Mouse (Mus musculus) neural tube, embryonic 12.5 days (tissue): ENCODE measurements around the gene Casp7. TPM values are rescaled to one million over a fixed set of nuclear protein-coding genes. Genes with fewer than 3 reads are reported as not detected.

ENCODE experiments used
- ATAC-seq: fragments of 200-750 bp; cut with Nextera tagmentation; 2 replicates; pipeline ENCODE4 v1.8.0; 2017; ENCODE audit warnings: low read depth, mild to moderate bottlenecking, moderate TSS enrichment, moderate library complexity; ENCODE audit not compliant: low FRiP score
- H3K27ac ChIP-seq: fragments of 300-500 bp; sonication (generic); 2 replicates; pipeline ENCODE4 v1.5.1; 2016
- H3K27me3 ChIP-seq: fragments of 300-500 bp; sonication (generic); replicated peaks from 2 replicates; pipeline ENCODE4 v1.6.1; 2016; ENCODE audit warnings: mild to moderate bottlenecking
- H3K36me3 ChIP-seq: fragments of 300-500 bp; sonication (generic); 2 replicates; pipeline ENCODE4 v1.6.1; 2016; ENCODE audit warnings: mild to moderate bottlenecking
- H3K4me1 ChIP-seq: fragments of 300-500 bp; sonication (generic); 2 replicates; pipeline ENCODE4 v1.6.1; 2016
- H3K4me2 ChIP-seq: fragments of 300-500 bp; sonication (generic); replicated peaks from 2 replicates; pipeline ENCODE4 v1.6.1; 2016; ENCODE audit warnings: mild to moderate bottlenecking
- H3K4me3 ChIP-seq: fragments of 300-500 bp; sonication (generic); 2 replicates; pipeline ENCODE4 v1.5.1; 2016
- H3K9ac ChIP-seq: fragments of 300-500 bp; sonication (generic); 2 replicates; pipeline ENCODE4 v1.6.1; 2016; ENCODE audit warnings: mild to moderate bottlenecking
- H3K9me3 ChIP-seq: fragments of 300-500 bp; sonication (generic); 2 replicates; pipeline ENCODE4 v1.6.1; 2016; ENCODE audit warnings: mild to moderate bottlenecking
- WGBS: fragments of 180-500 bp; shearing (Covaris S2); methylation state at CpG from one replicate; pipeline ENCODE4 v1.1.7; 2016; 5-methylcytosine and 5-hydroxymethylcytosine counted together
- polyA plus RNA-seq: library from polyadenylated mRNA; unstranded; fragments of >200 nt; fragmentation: Nextera tagmentation; extraction: Ambion mirVana; gene quantifications from 2 replicates; pipeline ENCODE4 v1.2.1, GENCODE M21; 2016

The Casp7 gene
- polyA plus RNA-seq, 1 experiment from 2014 or later: 16.4 TPM

GRCm38 (mm10) chr19:56460241-56460640 lies 63.3 kb downstream of the Casp7 start:
- ATAC-seq: no peak
- no peak overlapping the region for H3K4me2 ChIP-seq
- no peak overlapping the region for H3K4me3 ChIP-seq
- no peaks in the 10 kb centered on the region for H3K36me3 ChIP-seq
- H3K9ac ChIP-seq: no peak overlapping the region
- H3K27me3 ChIP-seq: no peaks in the 10 kb centered on the region
- H3K27ac ChIP-seq: no peak overlapping the region
- 89% methylated on average over 2 of the region's 2 CpGs for WGBS
- H3K4me1 ChIP-seq: no peaks in the 10 kb centered on the region
- no peaks in the 10 kb centered on the region for H3K9me3 ChIP-seq

GRCm38 (mm10) chr19:56461522-56462101 lies 64.7 kb downstream of the Casp7 start, which contains the start of gene Plekhs1:
Plekhs1 (plus strand) TSS chr19:56461640.
- no peak within 1 kb of the TSS for H3K4me3 ChIP-seq
- WGBS: 74% methylated on average over 10 of the region's 10 CpGs
- no peaks in the 10 kb centered on the region for H3K36me3 ChIP-seq
- no peaks in the 10 kb centered on the region for H3K9me3 ChIP-seq
- no peak within 1 kb of the TSS for H3K4me2 ChIP-seq
- no peaks in the 10 kb centered on the region for H3K27me3 ChIP-seq
- no peaks in the 10 kb centered on the region for H3K4me1 ChIP-seq
- no peak for ATAC-seq
- H3K27ac ChIP-seq: no peak within 1 kb of the TSS
- H3K9ac ChIP-seq: no peak within 1 kb of the TSS

- H3K36me3 ChIP-seq: no peaks in the 10 kb centered on the region
- no peak overlapping the region for H3K4me2 ChIP-seq
- no peak overlapping the region for H3K27ac ChIP-seq
- H3K27me3 ChIP-seq: no peaks in the 10 kb centered on the region
- no peak overlapping the region for H3K9ac ChIP-seq
- H3K4me1 ChIP-seq: no peaks in the 10 kb centered on the region
- 75% methylated on average over 4 of the region's 4 CpGs for WGBS
- no peak for ATAC-seq
- no peaks in the 10 kb centered on the region for H3K9me3 ChIP-seq
- no peak overlapping the region for H3K4me3 ChIP-seq
These were observed 65.9 kb downstream of the Casp7 start for GRCm38 (mm10) chr19:56462786-56463185.

- 84% methylated on average over 8 of the region's 8 CpGs for WGBS
- Histone ChIP-seq H3K4me3 (no peak overlapping the region), H3K9ac (no peak overlapping the region), H3K4me2 (no peak overlapping the region), H3K36me3 (no peaks in the 10 kb centered on the region), H3K27ac (no peak overlapping the region), H3K27me3 (no peaks in the 10 kb centered on the region), H3K9me3 (no peaks in the 10 kb centered on the region), H3K4me1 (no peaks in the 10 kb centered on the region)
- ATAC-seq: no peak
These were observed 69.6 kb downstream of the Casp7 start for GRCm38 (mm10) chr19:56466486-56466885.

GRCm38 (mm10) chr19:56470286-56471020 lies 73.5 kb downstream of the Casp7 start:
- H3K36me3 ChIP-seq: no peaks in the 10 kb centered on the region
- H3K27me3 ChIP-seq: no peaks in the 10 kb centered on the region
- H3K9me3 ChIP-seq: no peaks in the 10 kb centered on the region
- no peaks in the 10 kb centered on the region for H3K4me1 ChIP-seq
- no peak for ATAC-seq
- H3K9ac ChIP-seq: no peak overlapping the region
- no peak overlapping the region for H3K27ac ChIP-seq
- no peak overlapping the region for H3K4me3 ChIP-seq
- no peak overlapping the region for H3K4me2 ChIP-seq
- 79% methylated on average over 14 of the region's 14 CpGs for WGBS

- 82% methylated on average over 10 of the region's 10 CpGs for WGBS
- Histone ChIP-seq H3K9ac (no peak overlapping the region), H3K4me3 (no peak overlapping the region), H3K4me1 (no peaks in the 10 kb centered on the region), H3K4me2 (no peak overlapping the region), H3K27me3 (no peaks in the 10 kb centered on the region), H3K9me3 (no peaks in the 10 kb centered on the region), H3K36me3 (no peaks in the 10 kb centered on the region), H3K27ac (no peak overlapping the region)
- ATAC-seq: no peak
These were observed 75.0 kb downstream of the Casp7 start for GRCm38 (mm10) chr19:56471934-56472333.

GRCm38 (mm10) chr19:56474869-56475550 lies 78.1 kb downstream of the Casp7 start:
- peak overlapping the region; percentile 23; the same call in 1 of the 2 replicates for H3K4me2 ChIP-seq
- no peak overlapping the region for H3K9ac ChIP-seq
- H3K4me1 ChIP-seq: no peaks in the 10 kb centered on the region
- no peaks in the 10 kb centered on the region for H3K9me3 ChIP-seq
- no peak overlapping the region for H3K4me3 ChIP-seq
- H3K36me3 ChIP-seq: no peaks in the 10 kb centered on the region
- no peak overlapping the region for H3K27ac ChIP-seq
- no peak for ATAC-seq
- WGBS: 53% methylated on average over 19 of the region's 19 CpGs
- no peaks in the 10 kb centered on the region for H3K27me3 ChIP-seq

GRCm38 (mm10) chr19:56476546-56476945 lies 79.6 kb downstream of the Casp7 start:
- Histone ChIP-seq H3K9ac (no peak overlapping the region), H3K36me3 (no peaks in the 10 kb centered on the region), H3K4me2 (no peak overlapping the region), H3K9me3 (no peaks in the 10 kb centered on the region), H3K27me3 (no peaks in the 10 kb centered on the region), H3K4me1 (no peaks in the 10 kb centered on the region), H3K27ac (no peak overlapping the region), H3K4me3 (no peak overlapping the region)
- 28% methylated on average over 2 of the region's 2 CpGs for WGBS
- no peak for ATAC-seq

GRCm38 (mm10) chr19:56477253-56477652 lies 80.3 kb downstream of the Casp7 start:
- H3K36me3 ChIP-seq: no peaks in the 10 kb centered on the region
- H3K4me3 ChIP-seq: no peak overlapping the region
- H3K4me1 ChIP-seq: no peaks in the 10 kb centered on the region
- WGBS: 78% methylated on average over 5 of the region's 5 CpGs
- no peak overlapping the region for H3K9ac ChIP-seq
- ATAC-seq: no peak
- no peaks in the 10 kb centered on the region for H3K9me3 ChIP-seq
- H3K27ac ChIP-seq: no peak overlapping the region
- no peaks in the 10 kb centered on the region for H3K27me3 ChIP-seq
- no peak overlapping the region for H3K4me2 ChIP-seq

GRCm38 (mm10) chr19:56477832-56478231 lies 80.9 kb downstream of the Casp7 start:
- Histone ChIP-seq H3K36me3 (no peaks in the 10 kb centered on the region), H3K27me3 (no peaks in the 10 kb centered on the region), H3K27ac (no peak overlapping the region), H3K9me3 (no peaks in the 10 kb centered on the region), H3K4me3 (no peak overlapping the region), H3K4me1 (no peaks in the 10 kb centered on the region), H3K4me2 (no peak overlapping the region), H3K9ac (no peak overlapping the region)
- no peak for ATAC-seq
- 36% methylated on average over 3 of the region's 3 CpGs for whole genome bisulfite sequencing

- H3K27ac ChIP-seq: no peak overlapping the region
- no peaks in the 10 kb centered on the region for H3K9me3 ChIP-seq
- H3K4me3 ChIP-seq: no peak overlapping the region
- no peak for ATAC-seq
- no peaks in the 10 kb centered on the region for H3K36me3 ChIP-seq
- H3K4me2 ChIP-seq: no peak overlapping the region
- WGBS: 45% methylated on average over 13 of the region's 13 CpGs
- no peak overlapping the region for H3K9ac ChIP-seq
- H3K4me1 ChIP-seq: peaks cover 10% of the 10 kb centered on the region; the same call in 1 of the 2 replicates
- H3K27me3 ChIP-seq: no peaks in the 10 kb centered on the region
These were observed 87.9 kb downstream of the Casp7 start for GRCm38 (mm10) chr19:56484630-56485375.
